Mouse (Mus musculus): ENCODE results near the gene Trmt10c.
"Not testable (repeated sequence)": the region's sequence is repeated elsewhere in the genome, so short reads cannot be mapped to it uniquely, and the experiment has no call there.

The Trmt10c gene

DNA sequence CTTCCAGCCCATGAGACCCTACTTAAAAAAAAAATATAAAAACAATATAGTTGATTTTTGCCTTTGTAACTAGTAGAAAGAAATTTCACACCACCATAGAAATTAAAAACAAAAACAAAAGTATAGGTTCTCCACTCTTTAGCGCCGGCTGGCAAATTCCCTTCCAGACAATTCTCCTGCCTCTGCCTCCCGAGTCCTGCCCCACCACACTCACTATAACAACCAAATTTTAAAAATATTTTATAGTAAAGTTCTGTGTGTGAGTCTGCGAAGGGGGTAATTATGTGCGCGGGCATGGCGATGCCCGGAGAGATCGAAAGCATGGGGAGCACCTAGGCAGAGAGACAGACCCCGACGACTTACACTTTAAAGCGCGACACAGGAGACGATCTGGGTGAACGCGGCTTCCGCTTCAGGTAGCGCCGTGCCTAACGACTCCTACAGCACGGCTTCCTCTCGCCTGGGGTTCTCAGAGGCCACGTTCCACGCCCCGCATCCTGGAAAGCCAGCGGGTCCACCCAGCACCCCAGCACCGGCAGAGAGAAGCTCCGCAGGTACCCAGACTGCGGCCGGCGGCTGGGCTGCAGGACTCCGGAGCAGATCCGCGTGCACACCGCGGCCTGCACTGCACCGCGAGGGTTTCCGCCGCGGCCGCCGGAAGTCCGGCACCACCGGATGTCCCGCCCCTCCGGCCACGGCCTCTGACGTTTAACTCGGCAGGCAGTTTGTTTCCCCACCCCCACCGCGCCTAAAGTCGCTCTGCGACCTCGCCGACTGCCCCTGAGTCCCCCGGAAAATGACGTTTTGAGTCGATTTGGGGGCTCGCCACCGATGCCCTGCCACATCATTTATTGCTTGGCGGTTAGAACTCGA lies at the start of gene Trmt10c:
Gene Trmt10c, minus strand, starts transcription at position 682 of the 873 bp plus-strand sequence.
- peak; percentile 99 for DNase-seq (ENCODE audit: low read depth, low spot score)

GRCm38 (mm10) chr16:56086336-56086735 lies 48.7 kb upstream of the Trmt10c start:
- no peak for DNase-seq (ENCODE audit: low read depth, low spot score)

DNA sequence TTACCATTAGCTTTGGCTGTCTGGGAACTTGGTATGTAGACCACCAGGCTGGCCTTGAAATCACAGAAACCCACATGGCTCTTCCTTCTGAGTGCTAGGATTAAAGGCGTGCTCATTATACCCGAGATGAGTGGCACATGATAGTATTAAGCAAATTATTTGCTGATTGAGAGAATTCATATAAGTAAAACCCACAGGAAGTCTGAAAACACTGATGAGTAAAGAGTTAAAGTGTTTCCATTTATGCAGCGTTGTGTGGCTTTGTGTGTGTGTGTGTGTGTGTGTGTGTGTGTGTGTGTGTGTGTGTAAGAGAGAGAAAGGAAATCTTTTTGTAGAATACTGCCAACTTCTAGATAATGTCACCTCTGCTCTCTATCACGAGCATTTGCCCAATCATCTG lies 44.1 kb upstream of the Trmt10c start:
- no peak for DNase-seq (ENCODE audit: low read depth, low spot score)

GRCm38 (mm10) chr16:56079419-56079818 lies 41.8 kb upstream of the Trmt10c start:
- no peak for DNase-seq (ENCODE audit: low read depth, low spot score)

GRCm38 (mm10) chr16:56076121-56076869 lies 38.7 kb upstream of the Trmt10c start:
- no peak for DNase-seq (ENCODE audit: low read depth, low spot score)

DNA sequence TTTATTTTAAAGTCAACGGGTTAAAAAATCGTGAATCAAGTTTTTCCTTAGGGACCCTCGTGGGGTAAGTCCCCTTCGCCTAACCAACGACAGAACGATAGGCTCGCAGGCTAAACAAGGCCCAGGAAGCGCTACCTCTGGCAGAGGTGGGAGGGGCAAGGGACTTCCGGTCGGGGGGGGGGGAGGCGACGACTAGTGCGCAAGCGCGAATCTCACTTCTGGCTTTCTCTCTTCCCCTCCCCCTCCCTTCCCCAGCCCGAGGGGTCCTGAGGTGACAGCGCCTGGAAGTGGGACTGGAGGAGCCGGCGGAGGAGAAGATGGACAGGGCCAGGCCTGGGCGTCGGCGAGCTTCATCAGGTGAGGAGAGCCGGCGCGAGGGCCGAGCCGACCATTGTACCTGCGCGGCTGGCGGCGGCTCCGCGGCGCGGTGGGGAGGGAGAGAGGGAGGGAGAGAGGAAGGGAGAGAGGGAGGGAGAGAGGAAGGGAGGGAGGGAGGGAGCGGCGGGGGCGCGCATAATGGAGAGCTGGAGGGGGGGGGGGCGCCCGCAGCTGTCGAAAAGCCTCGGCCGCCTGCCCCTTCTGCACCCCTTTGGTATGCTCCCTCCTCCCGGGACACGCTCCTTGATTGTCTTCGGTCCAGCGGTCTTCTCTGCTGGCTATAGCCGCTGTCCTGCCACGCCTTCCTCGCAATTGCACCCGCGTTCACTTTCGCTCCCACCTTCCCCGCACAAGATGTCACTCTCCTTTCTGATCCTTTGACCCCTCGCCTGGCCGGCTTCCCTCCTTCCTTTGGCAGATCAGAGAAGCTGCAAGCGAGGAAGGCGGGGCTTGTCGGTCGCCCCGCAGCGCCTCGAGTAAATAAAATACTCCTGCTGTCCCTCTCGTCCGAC lies 37.8 kb upstream of the Trmt10c start:
- peak; percentile 93 for DNase-seq (ENCODE audit: low read depth, low spot score)

DNA sequence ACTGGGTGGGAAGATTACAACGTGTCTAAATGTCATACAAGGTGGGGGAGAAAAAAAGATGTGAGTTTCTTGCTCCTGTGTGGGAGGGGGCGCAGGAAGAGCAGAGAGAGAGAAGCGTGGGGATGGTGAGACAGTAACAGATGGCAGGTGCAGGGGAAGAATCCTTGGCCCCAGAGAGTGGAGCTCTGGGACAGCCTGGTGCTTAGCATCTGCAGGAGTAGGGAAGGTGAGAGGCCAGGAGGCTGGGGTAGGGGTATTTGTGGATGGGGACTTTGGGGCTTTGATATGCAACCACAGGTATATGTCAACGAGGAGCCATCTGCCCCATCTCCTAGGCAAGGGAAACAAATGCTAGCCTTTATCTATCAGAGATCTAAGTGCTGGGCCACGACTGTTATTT lies 36.9 kb upstream of the Trmt10c start:
- DNase-seq (ENCODE audit: low read depth, low spot score): no peak

DNA sequence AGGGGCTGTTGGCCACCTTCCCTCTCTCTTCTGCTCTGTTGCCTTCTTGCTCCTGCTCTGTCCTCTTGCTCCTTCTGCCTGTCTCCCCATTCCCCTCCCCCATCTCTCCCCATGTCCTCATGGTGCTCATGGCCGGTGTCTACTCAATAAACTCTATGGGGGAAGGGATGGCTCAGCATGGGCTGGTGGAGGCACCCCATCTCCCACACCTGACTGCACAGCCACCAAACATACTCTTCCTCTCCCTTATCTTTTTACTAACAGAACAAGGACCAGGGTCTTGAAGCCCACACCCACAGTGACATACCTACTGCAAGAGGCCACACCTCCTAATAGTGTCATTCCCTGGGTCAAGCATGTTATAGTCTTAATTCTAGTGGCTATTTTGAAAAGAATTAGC lies 36.5 kb upstream of the Trmt10c start:
- DNase-seq (ENCODE audit: low read depth, low spot score): no peak

DNA sequence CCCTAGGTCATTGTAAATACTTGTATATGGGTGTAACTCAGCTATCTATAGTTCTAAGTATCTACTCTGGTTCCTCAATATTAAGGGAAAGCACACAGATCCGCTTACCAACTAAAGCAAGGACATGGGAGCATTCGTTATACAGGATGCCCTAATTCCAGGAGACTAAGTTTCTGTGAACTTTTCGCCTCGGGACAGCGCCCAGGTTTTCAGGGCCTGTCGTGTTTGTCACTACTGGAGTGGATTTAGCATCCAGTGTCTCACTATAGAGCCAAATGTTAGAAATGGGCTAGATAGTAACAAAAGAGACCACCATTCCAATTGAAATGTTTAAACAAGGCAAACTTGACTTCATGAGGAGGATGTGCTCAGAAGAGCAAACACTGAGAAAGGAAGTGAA lies 35.5 kb upstream of the Trmt10c start:
- DNase-seq (ENCODE audit: low read depth, low spot score): not testable (repeated sequence)

GRCm38 (mm10) chr16:56072533-56072932 lies 34.9 kb upstream of the Trmt10c start:
- DNase-seq (ENCODE audit: low read depth, low spot score): no peak

- no peak for DNase-seq (ENCODE audit: low read depth, low spot score)
Observed at GRCm38 (mm10) chr16:56071317-56072232, 34.0 kb upstream of the Trmt10c start.

GRCm38 (mm10) chr16:56068523-56069070 lies 31.0 kb upstream of the Trmt10c start:
- DNase-seq (ENCODE audit: low read depth, low spot score): peak; percentile 78

DNA sequence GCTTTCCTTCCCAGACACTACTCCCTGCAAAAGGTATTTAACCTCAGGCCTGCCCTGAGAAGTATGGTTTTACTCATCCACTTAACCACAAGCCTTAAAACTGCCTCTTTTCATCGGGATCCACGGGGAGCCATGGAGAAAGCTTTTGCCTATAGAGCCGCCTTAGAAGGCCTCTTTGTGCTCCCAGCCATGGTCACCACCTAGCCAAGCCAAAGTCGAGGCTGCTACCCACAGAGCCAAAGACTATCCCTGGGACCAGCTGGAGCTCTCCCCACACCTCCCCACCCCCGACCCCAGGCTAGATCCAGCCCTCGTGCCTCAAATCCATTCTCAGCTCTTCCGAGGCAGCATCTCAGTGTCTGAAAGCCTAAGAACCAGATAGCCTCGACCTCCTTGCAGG lies 28.5 kb upstream of the Trmt10c start:
- no peak for DNase-seq (ENCODE audit: low read depth, low spot score)

- DNase-seq (ENCODE audit: low read depth, low spot score): peak; percentile 91
Observed at GRCm38 (mm10) chr16:56064334-56064990, 26.8 kb upstream of the Trmt10c start.

- DNase-seq (ENCODE audit: low read depth, low spot score): no peak
Observed at GRCm38 (mm10) chr16:56062981-56063380, 25.4 kb upstream of the Trmt10c start.

DNA sequence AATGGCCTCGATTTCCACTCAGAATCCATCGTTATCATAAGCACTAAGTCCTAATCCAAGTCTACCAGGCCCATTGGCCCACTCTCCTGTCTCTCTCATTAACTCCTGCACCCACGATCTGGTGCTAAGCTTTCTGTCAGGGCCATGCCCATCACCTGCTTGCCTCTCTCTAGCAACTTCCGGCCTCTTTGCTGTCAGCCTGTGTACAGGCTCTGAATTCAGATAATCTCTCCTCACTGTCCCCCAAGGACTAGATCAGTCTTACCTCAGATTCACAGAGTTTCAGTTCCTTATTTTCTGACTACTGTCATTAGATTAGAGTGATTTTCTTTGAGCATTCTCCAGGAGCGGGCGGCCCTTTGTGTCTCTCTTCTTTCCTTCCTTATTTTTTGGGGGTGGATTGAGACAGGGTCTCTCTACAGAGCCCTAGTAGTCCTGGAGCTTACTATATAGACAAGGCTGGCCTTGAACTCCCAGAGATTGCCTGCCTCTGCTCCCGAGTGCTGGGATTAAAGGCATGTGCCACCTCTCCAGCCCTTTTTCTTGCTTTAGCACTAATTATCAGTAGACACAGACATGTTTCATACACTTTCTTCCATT lies 24.5 kb upstream of the Trmt10c start:
- peak; percentile 87 for DNase-seq (ENCODE audit: low read depth, low spot score)

- no peak for DNase-seq (ENCODE audit: low read depth, low spot score)
Observed at GRCm38 (mm10) chr16:56058151-56058550, 20.5 kb upstream of the Trmt10c start.

DNA sequence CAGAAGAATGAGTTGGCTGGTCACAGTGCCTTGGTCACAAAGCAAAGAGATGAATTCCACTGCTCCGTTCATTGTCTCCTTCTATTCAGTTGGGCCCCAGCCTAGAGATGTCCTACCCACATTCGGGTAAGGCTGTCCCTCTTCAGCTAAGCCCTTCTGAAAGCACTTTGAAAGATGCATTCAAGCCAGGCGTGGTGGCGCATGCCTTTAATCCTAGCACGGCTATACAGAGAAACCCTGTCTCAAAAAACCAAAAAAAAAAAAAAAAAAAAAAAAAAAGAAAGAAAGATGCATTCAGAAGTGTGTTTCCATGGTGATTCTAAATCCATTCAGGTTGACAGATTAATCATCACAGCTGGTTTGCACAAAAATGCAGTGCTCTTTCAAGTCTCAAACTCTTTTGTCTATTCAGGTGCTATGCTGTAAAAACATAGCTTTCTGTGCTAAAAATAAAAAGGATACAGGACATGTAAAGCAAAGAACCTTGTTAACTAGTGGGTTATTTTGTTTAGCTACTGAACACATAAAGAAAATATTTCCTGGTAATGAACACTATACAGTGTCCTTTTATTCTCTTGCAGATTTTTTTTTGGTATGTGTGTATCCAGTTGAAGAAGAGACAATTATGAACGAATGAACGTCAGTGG lies 19.4 kb upstream of the Trmt10c start:
- no peak for DNase-seq (ENCODE audit: low read depth, low spot score)

- DNase-seq (ENCODE audit: low read depth, low spot score): no peak
Observed at GRCm38 (mm10) chr16:56055911-56056310, 18.3 kb upstream of the Trmt10c start.
